Mouse (Mus musculus): ENCODE data around the gene Rpp38. TPM values are rescaled to one million over a fixed set of nuclear protein-coding genes. Genes with fewer than 3 reads are reported as not detected.
A peak's percentile ranks its signal among the peaks of the same experiment; 100 is the strongest.

The Rpp38 gene
- total and polyA plus RNA-seq, 3 experiments = 9.9 to 16.6 TPM; not detected in 1

- TF ChIP-seq ELF1 (IDR thresholded peaks at IDR 0.05; ENCODE audit: low read depth, low read length) (no peak), NELFE (IDR thresholded peaks at IDR 0.05; ENCODE audit: low read depth, low read length) (no peak), JUND (IDR thresholded peaks at IDR 0.05; ENCODE audit: low read depth, low read length) (no peak), RCOR1 (IDR thresholded peaks at IDR 0.05; ENCODE audit: low read depth, low read length) (no peak), KAT2A (conservative IDR thresholded peaks at IDR 0.05; ENCODE audit: low read depth, low read length) (no peak), GATA1 (IDR thresholded peaks at IDR 0.05; ENCODE audit: low read depth, low read length) (no peak), SMC3 (IDR thresholded peaks at IDR 0.05; ENCODE audit: low read depth, low read length) (peak; percentile 87), MYC (IDR thresholded peaks at IDR 0.05; ENCODE audit: low read depth, low read length) (no peak), POLR2AphosphoS2 (IDR thresholded peaks at IDR 0.05; ENCODE audit: low read length) (no peak), GABPA (IDR thresholded peaks at IDR 0.05; ENCODE audit: low read depth, low read length) (no peak), TAL1 (IDR thresholded peaks at IDR 0.05; ENCODE audit: low read length) (no peak), USF2 (IDR thresholded peaks at IDR 0.05; ENCODE audit: borderline replicate concordance in 1 of 2, insufficient read depth in 1 of 2, low read depth in 1 of 2, low read length in 2 of 2) (no peak), CHD2 (IDR thresholded peaks at IDR 0.05; ENCODE audit: low read length) (no peak)
These were observed 16.5 kb upstream of the Rpp38 start (continued) for GRCm38 (mm10) chr2:3348919-3349318.

DNA sequence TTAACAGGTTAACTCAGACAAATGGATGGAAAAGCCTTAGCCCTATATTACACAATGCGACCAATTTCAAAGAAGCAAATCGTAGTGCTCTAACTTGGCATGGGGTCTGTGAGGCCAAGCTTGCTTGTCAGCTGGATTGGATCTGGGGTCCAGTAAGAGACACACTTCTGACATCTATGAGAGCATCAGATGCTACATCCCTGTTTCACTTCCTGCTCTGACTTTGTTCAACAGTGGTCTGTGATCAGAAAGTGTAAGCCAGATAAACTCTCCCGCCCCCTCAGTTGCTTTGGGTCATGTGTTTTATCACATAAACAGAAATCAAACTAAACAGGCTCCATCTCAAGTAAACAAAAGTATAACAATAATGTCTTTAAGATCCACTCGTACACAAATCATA, 16.0 kb upstream of the Rpp38 start:
- Histone ChIP-seq H3K4me3 (ENCODE audit: control insufficient read depth in 1 of 2, insufficient read depth in 1 of 2, low read depth in 2 of 2, low read length in 2 of 2) (no peak overlapping the region), H3K79me2 (ENCODE audit: control insufficient read depth, insufficient read depth, low read length, poor library complexity) (no peaks in the 10 kb centered on the region), H3K27ac (ENCODE audit: control insufficient read depth, low read depth, low read length) (no peak overlapping the region), H3K4me1 (ENCODE audit: control insufficient read depth in 1 of 2, insufficient read depth in 2 of 2, low read length in 2 of 2) (no peaks in the 10 kb centered on the region), H3K9ac (ENCODE audit: control insufficient read depth, low read depth, low read length, poor library complexity, severe bottlenecking) (no peak overlapping the region), H3K36me3 (ENCODE audit: control insufficient read depth in 1 of 2, insufficient read depth in 2 of 2, low read length in 2 of 2) (no peaks in the 10 kb centered on the region), H3K9me3 (replicated peaks; ENCODE audit: insufficient read depth, low read length) (no peaks in the 10 kb centered on the region), H3K27me3 (ENCODE audit: control insufficient read depth in 1 of 2, insufficient read depth in 2 of 2, low read length in 2 of 2) (peaks cover 8 to 9% of the 10 kb centered on the region in 2 experiments)
- TF ChIP-seq HCFC1 (IDR thresholded peaks at IDR 0.05; ENCODE audit: low read depth, low read length) (no peak), JUND (IDR thresholded peaks at IDR 0.05; ENCODE audit: low read depth, low read length) (no peak), ZKSCAN1 (IDR thresholded peaks at IDR 0.05; ENCODE audit: low read depth, low read length) (no peak), TAL1 (IDR thresholded peaks at IDR 0.05; ENCODE audit: low read length) (no peak), MXI1 (IDR thresholded peaks at IDR 0.05; ENCODE audit: low read depth, low read length) (no peak), POLR2AphosphoS2 (IDR thresholded peaks at IDR 0.05; ENCODE audit: low read length) (no peak), KAT2A (conservative IDR thresholded peaks at IDR 0.05; ENCODE audit: low read depth, low read length) (no peak), MYC (IDR thresholded peaks at IDR 0.05; ENCODE audit: low read depth, low read length) (no peak), SIN3A (IDR thresholded peaks at IDR 0.05; ENCODE audit: low read length) (no peak), CHD1 (IDR thresholded peaks at IDR 0.05; ENCODE audit: low read depth, low read length) (no peak), POLR2AphosphoS5 (IDR thresholded peaks at IDR 0.05; ENCODE audit: borderline replicate concordance, low read depth, low read length) (no peak), E2F4 (IDR thresholded peaks at IDR 0.05; ENCODE audit: borderline replicate concordance, low read depth, low read length) (no peak), MEF2A (IDR thresholded peaks at IDR 0.05; ENCODE audit: extremely low read depth, insufficient replicate concordance, low read depth, low read length, poor library complexity, severe bottlenecking) (no peak)
- DNase-seq (ENCODE audit: low read depth, low spot score) = no peak
